In the genomic region with DNA sequence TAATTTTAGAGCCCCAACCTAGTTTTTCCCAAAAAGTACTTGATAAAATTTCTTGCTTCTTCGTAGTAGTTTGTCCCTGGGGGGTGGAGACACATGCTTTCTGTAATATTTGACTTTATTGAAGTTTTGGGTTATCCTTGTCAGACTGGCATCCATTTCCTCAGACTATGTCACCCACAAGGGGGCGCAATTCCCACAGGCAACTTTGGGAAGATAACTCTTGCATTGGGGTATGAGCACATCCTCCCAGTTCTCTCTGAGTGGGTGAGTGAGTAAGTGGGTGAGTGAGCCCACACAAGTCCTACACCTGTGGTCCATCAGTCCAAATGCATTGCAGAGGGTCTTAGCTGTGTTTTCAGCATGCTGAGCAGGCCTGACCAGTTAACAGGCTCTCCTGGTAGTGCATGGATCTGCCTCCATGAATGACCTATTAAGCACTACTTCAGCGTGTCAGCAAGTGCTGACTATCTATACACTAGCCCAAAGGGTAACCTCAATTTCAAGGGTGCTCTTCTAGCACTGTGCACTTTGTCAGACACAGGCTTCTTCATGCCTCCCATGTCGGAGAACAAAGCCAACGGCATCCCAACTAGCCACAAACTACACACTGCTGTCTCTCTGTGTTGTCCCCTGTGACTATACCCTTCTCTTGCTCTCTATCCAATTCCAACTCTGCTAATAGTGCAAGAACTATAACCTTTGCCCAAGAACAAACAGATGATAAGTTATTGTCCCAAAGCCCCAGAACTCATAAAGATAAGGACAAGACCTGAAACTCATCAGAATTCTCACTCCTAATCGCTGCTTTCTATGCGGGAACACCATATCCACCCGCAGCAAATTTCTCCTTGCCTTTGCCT, we compare ENCODE assay signal across 9 mouse cellular contexts.
DNase-seq lines count a peak whose midpoint lies in the region; ATAC-seq and TF ChIP-seq lines count a peak whose summit lies in the region.
"Had no signal": no experiment of that assay in that cellular context is flagged by ENCODE, and none has a peak within 500 bp of the region (broad histone marks: within the 10 kb centered on the region; RNA-seq: fewer than 3 reads in every experiment).

No protein-coding gene starts in this region.

- no peak for ATAC-seq in hindbrain, postnatal 0 days
- no peak for ATAC-seq in hindbrain, embryonic 14.5 days (ENCODE audit: low FRiP score)

- peak; percentile 32 for DNase-seq in hindbrain, postnatal 0 days (ENCODE audit: low spot score)
- no peak for DNase-seq in hindbrain, embryonic 14.5 days (ENCODE audit: low spot score)
- DNase-seq in 416B (ENCODE audit: low read depth) = peak; percentile 43
- DNase-seq in MEL-GATA-1-ER (ENCODE audit: extremely low read depth, low read depth) = peak; percentile 25
- peak; percentile 49 for DNase-seq in embryo, embryonic 10 days (ENCODE audit: low spot score)
- peak; percentile 76 for DNase-seq in kidney, postnatal 10 days
- DNase-seq in right cerebral cortex, postnatal 14 days = peak; percentile 52
- DNase-seq in frontal cortex, postnatal 10 days (ENCODE audit: low spot score in 2 of 2) = no peak

- no peaks in the 10 kb centered on the region for H3K36me3 ChIP-seq in hindbrain, postnatal 0 days (ENCODE audit: insufficient read depth, low read length)
- H3K36me3 ChIP-seq in hindbrain, embryonic 14.5 days (replicated peaks; ENCODE audit: control insufficient read depth, insufficient read depth) = no peaks in the 10 kb centered on the region
- H3K36me3 ChIP-seq: embryonic facial prominence, embryonic 15.5 days had no signal

- H3K9ac ChIP-seq in hindbrain, postnatal 0 days (replicated peaks; ENCODE audit: low read length) = no peak overlapping the region
- no peak overlapping the region for H3K9ac ChIP-seq in hindbrain, embryonic 14.5 days
- H3K9ac ChIP-seq: embryonic facial prominence, embryonic 15.5 days had no signal

- no peak overlapping the region for H3K27ac ChIP-seq in hindbrain, postnatal 0 days
- no peak overlapping the region for H3K27ac ChIP-seq in hindbrain, embryonic 14.5 days
- H3K27ac ChIP-seq: embryonic facial prominence, embryonic 15.5 days had no signal

- peak; percentile 70 for TF ChIP-seq CTCF in hindbrain, postnatal 0 days (IDR thresholded peaks at IDR 0.05; ENCODE audit: low read depth)

- no peaks in the 10 kb centered on the region for H3K27me3 ChIP-seq in hindbrain, postnatal 0 days (ENCODE audit: insufficient read depth, low read length)
- H3K27me3 ChIP-seq in hindbrain, embryonic 14.5 days (ENCODE audit: control insufficient read depth, insufficient read depth, low read length) = no peaks in the 10 kb centered on the region
- H3K27me3 ChIP-seq: embryonic facial prominence, embryonic 15.5 days had no signal

- H3K4me1 ChIP-seq in hindbrain, postnatal 0 days (ENCODE audit: insufficient read depth, low read length) = no peaks in the 10 kb centered on the region
- no peaks in the 10 kb centered on the region for H3K4me1 ChIP-seq in hindbrain, embryonic 14.5 days (replicated peaks; ENCODE audit: control insufficient read depth, insufficient read depth, low read length)

- no peaks in the 10 kb centered on the region for H3K9me3 ChIP-seq in hindbrain, postnatal 0 days (ENCODE audit: low read length)
- H3K9me3 ChIP-seq in hindbrain, embryonic 14.5 days (ENCODE audit: control insufficient read depth, low read length) = no peaks in the 10 kb centered on the region
- H3K9me3 ChIP-seq: embryonic facial prominence, embryonic 15.5 days had no signal

- H3K4me2 ChIP-seq in hindbrain, postnatal 0 days (ENCODE audit: low read depth, low read length) = no peak overlapping the region
- no peak overlapping the region for H3K4me2 ChIP-seq in hindbrain, embryonic 14.5 days (replicated peaks)
- H3K4me2 ChIP-seq: embryonic facial prominence, embryonic 15.5 days had no signal

- H3K4me3 ChIP-seq in hindbrain, postnatal 0 days (ENCODE audit: low read length) = no peak overlapping the region
- H3K4me3 ChIP-seq in hindbrain, embryonic 14.5 days (replicated peaks; ENCODE audit: low read length) = no peak overlapping the region
- H3K4me3 ChIP-seq: embryonic facial prominence, embryonic 15.5 days had no signal

- 77% methylated on average over 8 of the region's 8 CpGs for WGBS in hindbrain, postnatal 0 days
- WGBS in hindbrain, embryonic 14.5 days = 78% methylated on average over 8 of the region's 8 CpGs

Comparison
In these comparisons a context has a peak if more than half of its experiments do, and no peak if none do; other contexts are left out.
1. DNase-seq: peak in hindbrain, postnatal 0 days (single experiment), 416B (single experiment), MEL-GATA-1-ER (single experiment), embryo, embryonic 10 days (single experiment), kidney, postnatal 10 days (single experiment) and right cerebral cortex, postnatal 14 days (single experiment); none in hindbrain, embryonic 14.5 days (single experiment) and frontal cortex, postnatal 10 days (0 of 2).